Mouse (Mus musculus) right cerebral cortex, postnatal 4 days (tissue): Measurements from ENCODE around the gene Casc3.

Experiments used
- DNase-seq: peaks from one replicate; pipeline ENCODE4 v3.0.0-alpha.2; 2022

Casc3 gene

GRCm38 (mm10) chr11:98873900-98874299, 69.2 kb downstream of the Casc3 start:
- no peak for DNase-seq

GRCm38 (mm10) chr11:98877001-98877400, 72.3 kb downstream of the Casc3 start:
- DNase-seq = no peak
